Mouse (Mus musculus): ENCODE results near the gene Dync1i2.

GRCm38 (mm10) chr2:71212360-71212726 is 837 bp downstream of the Dync1i2 start:
- TF ChIP-seq POLR2A (IDR thresholded peaks at IDR 0.05; ENCODE audit: borderline replicate concordance, extremely low read depth, low read depth, low read length) (no peak), CTCF (IDR thresholded peaks at IDR 0.05; ENCODE audit: insufficient read depth, low read length) (no peak)

Measured in lung, adult 2 months (tissue).